Mouse (Mus musculus) ES-E14 (cell line): ENCODE data around the gene Megf11.

Experiments
- CHD2 ChIP-seq: IDR thresholded peaks from 2 replicates; pipeline ENCODE4 v1.6.1; 2014; ENCODE audit warnings: mild to moderate bottlenecking, low read depth, low read length, inconsistent platforms
- HCFC1 ChIP-seq: IDR thresholded peaks from 2 replicates; pipeline ENCODE4 v1.6.1; 2012; ENCODE audit warnings: low read length, inconsistent platforms, borderline replicate concordance; ENCODE audit not compliant: insufficient read depth
- MAFK ChIP-seq: IDR thresholded peaks from 2 replicates; pipeline ENCODE4 v1.6.1; 2014; ENCODE audit warnings: mild to moderate bottlenecking, low read depth, low read length, inconsistent platforms; ENCODE audit not compliant: insufficient read depth
- ZC3H11A ChIP-seq: IDR thresholded peaks from 2 replicates; pipeline ENCODE4 v1.6.1; 2012; ENCODE audit warnings: low read depth, mild to moderate bottlenecking, inconsistent platforms, low read length, borderline replicate concordance
- ZNF384 ChIP-seq: IDR thresholded peaks from 2 replicates; pipeline ENCODE4 v1.6.1; 2012; ENCODE audit warnings: low read depth, low read length, inconsistent platforms

DNA sequence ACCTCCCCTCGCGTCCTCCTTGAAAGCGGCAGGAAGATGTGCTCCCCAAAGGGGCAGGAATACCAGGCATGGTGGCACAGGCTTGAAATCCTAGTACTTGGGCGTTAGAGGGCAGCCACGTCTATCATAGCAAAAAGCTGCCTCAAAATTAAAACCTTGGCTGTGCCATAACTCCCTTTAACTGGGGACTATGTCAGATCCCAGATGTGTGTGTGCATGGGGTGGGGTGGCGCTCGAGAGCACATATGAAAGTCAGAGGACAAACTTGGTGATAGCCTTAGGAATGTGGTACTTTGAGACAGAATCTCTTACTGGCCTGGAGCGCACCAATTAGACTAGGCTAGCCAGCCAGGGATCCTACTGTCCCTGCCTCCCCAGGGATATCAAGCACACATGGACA, 235.2 kb downstream of the Megf11 start:
- TF ChIP-seq ZNF384 (no peak), ZC3H11A (no peak), MAFK (no peak), HCFC1 (no peak), CHD2 (no peak)
